Mouse (Mus musculus) midbrain, embryonic 14.5 days (tissue): Measurements from ENCODE around the gene Dcxr. TPM values are rescaled to one million over a fixed set of nuclear protein-coding genes. Genes with fewer than 3 reads are reported as not detected.

Experiments
- polyA plus RNA-seq: library from polyadenylated mRNA; unstranded; fragments of >200 nt; fragmentation: Nextera tagmentation; extraction: Ambion mirVana; gene quantifications from 2 replicates; pipeline ENCODE4 v1.2.1, GENCODE M21; 2014

Dcxr gene
- polyA plus RNA-seq, 1 experiment from 2014 or later, result 8.6 TPM

Other genes with a start within 250 kb of the Dcxr start
- 113 and 151 TPM in 2 replicates for gene Mrpl12, start 242.7 kb downstream of the Dcxr start, polyA plus RNA-seq
- 23.6 and 28.4 TPM in 2 replicates for gene Slc25a10, start 235.4 kb downstream of the Dcxr start, polyA plus RNA-seq
- gene Gcgr, start 196.6 kb downstream of the Dcxr start, polyA plus RNA-seq, result 0.18 and 0.21 TPM in 2 replicates
- gene Mcrip1, start 177.6 kb downstream of the Dcxr start, polyA plus RNA-seq, result 268 and 318 TPM in 2 replicates
- not detected in 2 replicates for gene Ppp1r27, start 176.1 kb downstream of the Dcxr start, polyA plus RNA-seq
- gene P4hb, start 154.0 kb downstream of the Dcxr start, polyA plus RNA-seq, result 241 and 300 TPM in 2 replicates
- 353 and 438 TPM in 2 replicates for gene Arhgdia, start 145.7 kb downstream of the Dcxr start, polyA plus RNA-seq
- 277 and 282 TPM in 2 replicates for gene Alyref, start 128.9 kb downstream of the Dcxr start, polyA plus RNA-seq
- 210 and 266 TPM in 2 replicates for gene Anapc11, start 128.9 kb downstream of the Dcxr start, polyA plus RNA-seq
- gene Npb, start 118.8 kb downstream of the Dcxr start, polyA plus RNA-seq, result 0.77 and 0.82 TPM in 2 replicates
- 148 and 181 TPM in 2 replicates for gene Pcyt2, start 109.3 kb downstream of the Dcxr start, polyA plus RNA-seq
- 38.4 and 39.5 TPM in 2 replicates for gene Sirt7, start 102.0 kb downstream of the Dcxr start, polyA plus RNA-seq
- gene Mafg, start 93.7 kb downstream of the Dcxr start, polyA plus RNA-seq, result 37.4 and 42.5 TPM in 2 replicates
- gene Pycr1, start 83.5 kb downstream of the Dcxr start, polyA plus RNA-seq, result 17.0 and 18.5 TPM in 2 replicates
- gene Myadml2, start 79.1 kb downstream of the Dcxr start, polyA plus RNA-seq, result 0.51 and 1.5 TPM in 2 replicates
- 0.59 and 1.3 TPM in 2 replicates for gene Notum, start 66.1 kb downstream of the Dcxr start, polyA plus RNA-seq
- gene Aspscr1, start 54.3 kb downstream of the Dcxr start, polyA plus RNA-seq, result 136 and 141 TPM in 2 replicates
- gene Cenpx, start 13.5 kb downstream of the Dcxr start, polyA plus RNA-seq, result 99.1 and 105 TPM in 2 replicates
- 50.4 and 72.1 TPM in 2 replicates for gene Lrrc45, start 13.4 kb downstream of the Dcxr start, polyA plus RNA-seq
- gene Rac3, start 5.8 kb downstream of the Dcxr start, polyA plus RNA-seq, result 113 and 646 TPM in 2 replicates
- gene Cbr2, start 4.8 kb upstream of the Dcxr start, polyA plus RNA-seq, result 0.51 TPM in 1 of 2 replicates, not detected in the other
- gene Hmga1b, start 35.5 kb upstream of the Dcxr start, polyA plus RNA-seq, result 2.0 and 2.2 TPM in 2 replicates
- gene Rfng, start 56.9 kb upstream of the Dcxr start, polyA plus RNA-seq, result 83.9 and 102 TPM in 2 replicates
- 303 and 316 TPM in 2 replicates for gene Gps1, start 57.0 kb upstream of the Dcxr start, polyA plus RNA-seq
- gene Dus1l, start 69.1 kb upstream of the Dcxr start, polyA plus RNA-seq, result 39.4 and 48.0 TPM in 2 replicates
- gene Fasn, start 97.3 kb upstream of the Dcxr start, polyA plus RNA-seq, result 120 and 124 TPM in 2 replicates
- 5.5 and 7.0 TPM in 2 replicates for gene Ccdc57, start 205.6 kb upstream of the Dcxr start, polyA plus RNA-seq
- 3.4 and 4.8 TPM in 2 replicates for gene Slc16a3, start 221.2 kb upstream of the Dcxr start, polyA plus RNA-seq